Mouse (Mus musculus) CD4-positive helper T cell, adult 2 months (primary cell): ENCODE data around the gene Dcun1d3.
A peak's percentile ranks its signal among the peaks of the same experiment; 100 is the strongest.

Experiments used
- DNase-seq: peaks from one replicate; pipeline ENCODE4 v3.0.0-alpha.2; 2012; ENCODE audit warnings: low read depth, missing footprints, low spot score

Gene Dcun1d3

GRCm38 (mm10) chr7:119875776-119876440, 20.2 kb downstream of the Dcun1d3 start:
- no peak for DNase-seq

GRCm38 (mm10) chr7:119873050-119873449, 23.0 kb downstream of the Dcun1d3 start:
- no peak for DNase-seq

GRCm38 (mm10) chr7:119872204-119872603, 23.9 kb downstream of the Dcun1d3 start:
- DNase-seq = no peak

- no peak for DNase-seq
Measured at GRCm38 (mm10) chr7:119866136-119866535, 30.0 kb downstream of the Dcun1d3 start.

GRCm38 (mm10) chr7:119864500-119864899, 31.6 kb downstream of the Dcun1d3 start:
- DNase-seq = no peak

GRCm38 (mm10) chr7:119862167-119862566, 33.9 kb downstream of the Dcun1d3 start:
- no peak for DNase-seq

- peak; percentile 72 for DNase-seq
Measured at GRCm38 (mm10) chr7:119861335-119862091, 34.6 kb downstream of the Dcun1d3 start.

- DNase-seq = peak; percentile 15
Measured at GRCm38 (mm10) chr7:119860971-119861334, 35.1 kb downstream of the Dcun1d3 start.

- peak; percentile 11 for DNase-seq
Measured at GRCm38 (mm10) chr7:119860554-119860953, 35.5 kb downstream of the Dcun1d3 start.

- peak; percentile 17 for DNase-seq
Measured at GRCm38 (mm10) chr7:119860116-119860515, 36.0 kb downstream of the Dcun1d3 start.

- no peak for DNase-seq
Measured at GRCm38 (mm10) chr7:119859476-119859875, 36.6 kb downstream of the Dcun1d3 start.

- no peak for DNase-seq
Measured at GRCm38 (mm10) chr7:119855031-119855430, 41.1 kb downstream of the Dcun1d3 start.

GRCm38 (mm10) chr7:119854362-119854761, 41.7 kb downstream of the Dcun1d3 start:
- DNase-seq = no peak

GRCm38 (mm10) chr7:119853186-119853585, 42.9 kb downstream of the Dcun1d3 start:
- DNase-seq = no peak

- no peak for DNase-seq
Measured at GRCm38 (mm10) chr7:119852494-119852893, 43.6 kb downstream of the Dcun1d3 start.

- DNase-seq = no peak
Measured at GRCm38 (mm10) chr7:119850737-119851136, 45.4 kb downstream of the Dcun1d3 start.

GRCm38 (mm10) chr7:119849096-119849495, 47.0 kb downstream of the Dcun1d3 start:
- peak; percentile 22 for DNase-seq

GRCm38 (mm10) chr7:119847396-119847795, 48.7 kb downstream of the Dcun1d3 start:
- DNase-seq = no peak

GRCm38 (mm10) chr7:119845541-119845940, 50.6 kb downstream of the Dcun1d3 start:
- no peak for DNase-seq

- peak; percentile 24 for DNase-seq
Measured at GRCm38 (mm10) chr7:119841820-119842449, 54.2 kb downstream of the Dcun1d3 start.

- DNase-seq = peak; percentile 88
Measured at GRCm38 (mm10) chr7:119835996-119836777, 59.9 kb downstream of the Dcun1d3 start.

- peak; percentile 25 for DNase-seq
Measured at GRCm38 (mm10) chr7:119835371-119835770, 60.7 kb downstream of the Dcun1d3 start.
